ENCODE assay signal across 26 mouse cellular contexts in genomic region chr12:76427546-76427945, GRCm38 (mm10). TPM values are rescaled to one million over a fixed set of nuclear protein-coding genes. Genes with fewer than 3 reads are reported as not detected.
DNase-seq lines count a peak whose midpoint lies in the region; ATAC-seq and TF ChIP-seq lines count a peak whose summit lies in the region.
"Had no signal": no experiment of that assay in that cellular context is flagged by ENCODE, and none has a peak within 500 bp of the region (broad histone marks: within the 10 kb centered on the region; RNA-seq: fewer than 3 reads in every experiment).

No protein-coding gene starts in this region.

- H3K4me1 ChIP-seq in heart, embryonic 13.5 days = peaks cover 17% of the 10 kb centered on the region
- H3K4me1 ChIP-seq in heart, adult 2 months (ENCODE audit: control insufficient read depth, insufficient read depth, low read length) = no peaks in the 10 kb centered on the region
- H3K4me1 ChIP-seq in megakaryocyte, embryonic 14.5 days = 0 out of 2 replicates have a peak, but pooled peaks cover 2% of the 10 kb centered on the region
- no peaks in the 10 kb centered on the region for H3K4me1 ChIP-seq in forebrain, embryonic 11.5 days (replicated peaks; ENCODE audit: control insufficient read depth, insufficient read depth, low read length)
- H3K4me1 ChIP-seq: embryonic facial prominence, embryonic 15.5 days; forebrain, embryonic 15.5 days had no signal

- no peaks in the 10 kb centered on the region for H3K27me3 ChIP-seq in heart, embryonic 13.5 days (replicated peaks)
- H3K27me3 ChIP-seq in heart, adult 2 months (ENCODE audit: control insufficient read depth, insufficient read depth, low read length) = no peaks in the 10 kb centered on the region
- H3K27me3 ChIP-seq in megakaryocyte, embryonic 14.5 days (replicated peaks) = peaks cover 21% of the 10 kb centered on the region
- no peaks in the 10 kb centered on the region for H3K27me3 ChIP-seq in forebrain, embryonic 11.5 days (ENCODE audit: control insufficient read depth, insufficient read depth, low read length)
- H3K27me3 ChIP-seq: embryonic facial prominence, embryonic 15.5 days; forebrain, embryonic 15.5 days; Patski had no signal

- no peak overlapping the region for H3K4me3 ChIP-seq in heart, embryonic 13.5 days
- H3K4me3 ChIP-seq in heart, adult 2 months = no peak overlapping the region
- peak overlapping the region; percentile 46 for H3K4me3 ChIP-seq in megakaryocyte, embryonic 14.5 days (replicated peaks)
- H3K4me3 ChIP-seq in forebrain, embryonic 11.5 days (ENCODE audit: low read depth, low read length) = no peak overlapping the region
- H3K4me3 ChIP-seq: embryonic facial prominence, embryonic 15.5 days; erythroblast, embryonic 14.5 days; forebrain, embryonic 10.5 days; forebrain, embryonic 15.5 days; heart, embryonic 10.5 days had no signal

- WGBS in heart, embryonic 13.5 days = 45% methylated on average over 5 of the region's 5 CpGs
- 50% methylated on average over 5 of the region's 5 CpGs for WGBS in heart, adult 2 months
- 66% methylated on average over 5 of the region's 5 CpGs for WGBS in forebrain, embryonic 11.5 days

- no peaks in the 10 kb centered on the region for H3K36me3 ChIP-seq in heart, embryonic 13.5 days
- H3K36me3 ChIP-seq in heart, adult 2 months (ENCODE audit: control insufficient read depth, insufficient read depth, low read length) = no peaks in the 10 kb centered on the region
- no peaks in the 10 kb centered on the region for H3K36me3 ChIP-seq in megakaryocyte, embryonic 14.5 days (replicated peaks; ENCODE audit: low read length)
- H3K36me3 ChIP-seq in forebrain, embryonic 11.5 days (ENCODE audit: control insufficient read depth, insufficient read depth, low read length) = no peaks in the 10 kb centered on the region
- H3K36me3 ChIP-seq: embryonic facial prominence, embryonic 15.5 days; forebrain, embryonic 10.5 days; forebrain, embryonic 15.5 days; heart, embryonic 10.5 days had no signal

- H3K4me2 ChIP-seq in heart, embryonic 13.5 days = peak overlapping the region; percentile 41
- no peak overlapping the region for H3K4me2 ChIP-seq in forebrain, embryonic 11.5 days (ENCODE audit: low read depth, low read length, severe bottlenecking)
- H3K4me2 ChIP-seq: forebrain, embryonic 15.5 days; hindbrain, embryonic 14.5 days had no signal

- no peak for ATAC-seq in heart, embryonic 13.5 days (ENCODE audit: extremely low read depth, insufficient number of reproducible peaks, low FRiP score, low TSS enrichment)
- ATAC-seq in megakaryocyte, adult 5-6 weeks (ENCODE audit: poor library complexity, severe bottlenecking) = no peak
- ATAC-seq in forebrain, embryonic 11.5 days (replicated peaks; ENCODE audit: low FRiP score) = no peak
- ATAC-seq: activated CD4-positive, CD25-positive, alpha-beta regulatory T cell, adult 4 months; forebrain, embryonic 15.5 days; Patski had no signal

- H3K9me3 ChIP-seq in heart, embryonic 13.5 days = no peaks in the 10 kb centered on the region
- peaks cover 10% of the 10 kb centered on the region; the same call in 1 of the 2 replicates for H3K9me3 ChIP-seq in megakaryocyte, embryonic 14.5 days
- H3K9me3 ChIP-seq in forebrain, embryonic 11.5 days (ENCODE audit: control insufficient read depth, low read length) = no peaks in the 10 kb centered on the region
- H3K9me3 ChIP-seq: embryonic facial prominence, embryonic 15.5 days; forebrain, embryonic 10.5 days; forebrain, embryonic 15.5 days; heart, embryonic 10.5 days had no signal

- no peak for TF ChIP-seq POLR2A in heart, adult 2 months (IDR thresholded peaks at IDR 0.05; ENCODE audit: insufficient read depth, low read depth, low read length)

- H3K9ac ChIP-seq in heart, embryonic 13.5 days = no peak overlapping the region
- no peak overlapping the region for H3K9ac ChIP-seq in heart, adult 2 months (ENCODE audit: low read depth, low read length)
- H3K9ac ChIP-seq in forebrain, embryonic 11.5 days (ENCODE audit: low read length) = no peak overlapping the region
- H3K9ac ChIP-seq: embryonic facial prominence, embryonic 15.5 days; forebrain, embryonic 15.5 days; hindbrain, embryonic 14.5 days had no signal

- H3K27ac ChIP-seq in heart, embryonic 13.5 days (replicated peaks) = no peak overlapping the region
- no peak overlapping the region for H3K27ac ChIP-seq in heart, adult 2 months
- no peak overlapping the region for H3K27ac ChIP-seq in forebrain, embryonic 11.5 days (ENCODE audit: low read depth, low read length)
- H3K27ac ChIP-seq: embryonic facial prominence, embryonic 15.5 days; forebrain, embryonic 10.5 days; forebrain, embryonic 15.5 days; heart, embryonic 10.5 days; hindbrain, embryonic 14.5 days had no signal

- TF ChIP-seq CTCF in heart, adult 2 months (IDR thresholded peaks at IDR 0.05) = no peak

- DNase-seq in adrenal gland, adult 2 months = peak; percentile 56
- no peak for DNase-seq in adrenal gland, adult 8-10 months
- DNase-seq in heart, adult 2 months = no peak
- peak; percentile 35 for DNase-seq in adrenal gland, postnatal 14 days
- no peak for DNase-seq in forebrain, embryonic 11.5 days (ENCODE audit: low spot score)
- DNase-seq: cerebellum, adult 11-12 months; cerebellum, adult 9-10 months; cerebellum, postnatal 25 days; gastrocnemius, postnatal 36 days; heart, adult 11 months; heart, postnatal 10 days; kidney, adult 11 months; kidney, adult 9 months had no signal

- H3K79me2 ChIP-seq in heart, adult 2 months (replicated peaks; ENCODE audit: control insufficient read depth, insufficient read depth, low read length) = no peaks in the 10 kb centered on the region

- intact Hi-C loops in heart, adult 2 months (cut with DNase I) = no loop called here

- no peak for TF ChIP-seq EP300 in heart, adult 2 months (IDR thresholded peaks at IDR 0.05; ENCODE audit: insufficient read depth, low read depth, low read length)

RNA-seq across cellular contexts. Expression of gene Ppp1r36, which starts 10.2 kb away (rescaled TPM):
- under 1 TPM; 0.23 to 0.24 TPM for total RNA-seq in adrenal gland, adult 2 months (2021)
- polyA plus RNA-seq in adrenal gland, adult 2 months (2012; rRNA removed) = not detected in 2 replicates
- total RNA-seq in adrenal gland, adult 8-10 months (2022) = under 1 TPM; 0.15 to 0.24 (median 0.23) TPM
- 2.0 and 3.1 TPM in 2 replicates for polyA plus RNA-seq in heart, embryonic 13.5 days (2015; fragmentation: Nextera tagmentation; extraction: Ambion mirVana)
- under 1 TPM; 0.14 to 0.16 TPM for total RNA-seq in heart, adult 2 months (2021)
- 0.09 and 0.41 TPM in 2 replicates for polyA plus RNA-seq in heart, adult 2 months (2012; rRNA removed)
- not detected in 2 replicates for polyA plus RNA-seq in megakaryocyte, embryonic 14.5 days (2012; ENCODE audit: insufficient read depth, low replicate concordance)
- 0.58 TPM in 1 of 2 replicates, not detected in the other for total RNA-seq in megakaryocyte, adult 5-6 weeks (2015)
- 0.18 TPM in 1 of 2 replicates, not detected in the other for total RNA-seq in megakaryocyte, adult 5-6 weeks (2017)
- total RNA-seq in adrenal gland, postnatal 14 days (2021) = 0.34 TPM in 1 of 2 replicates, not detected in the other
- 0.35 and 0.56 TPM in 2 replicates for polyA plus RNA-seq in forebrain, embryonic 11.5 days (2014; fragmentation: Nextera tagmentation; extraction: Ambion mirVana)
- total RNA-seq: gastrocnemius, adult 8-10 months; gastrocnemius, postnatal 36 days had no signal
- polyA plus RNA-seq: activated CD4-positive, CD25-positive, alpha-beta regulatory T cell, adult 4 months; C2C12; erythroblast, embryonic 14.5 days; Patski had no signal

RNA-seq across cellular contexts. Expression of gene Hspa2, which starts 23.6 kb away (rescaled TPM):
- 10 to 100 TPM; 18.7 to 23.8 TPM for total RNA-seq in adrenal gland, adult 2 months (2021)
- polyA plus RNA-seq in adrenal gland, adult 2 months (2012; rRNA removed) = 15.9 and 21.3 TPM in 2 replicates
- 10 to 100 TPM; 19.1 to 25.6 (median 22.9) TPM for total RNA-seq in adrenal gland, adult 8-10 months (2022)
- 15.1 and 15.5 TPM in 2 replicates for polyA plus RNA-seq in heart, embryonic 13.5 days (2015; fragmentation: Nextera tagmentation; extraction: Ambion mirVana)
- total RNA-seq in heart, adult 2 months (2021) = 1 to 10 TPM; 5.0 to 5.1 TPM
- 6.6 and 7.7 TPM in 2 replicates for polyA plus RNA-seq in heart, adult 2 months (2012; rRNA removed)
- 2.9 and 5.8 TPM in 2 replicates for polyA plus RNA-seq in megakaryocyte, embryonic 14.5 days (2012; ENCODE audit: insufficient read depth, low replicate concordance)
- total RNA-seq in megakaryocyte, adult 5-6 weeks (2015) = 1.3 and 2.2 TPM in 2 replicates
- total RNA-seq in megakaryocyte, adult 5-6 weeks (2017) = 4.8 and 6.7 TPM in 2 replicates
- 21.9 and 23.3 TPM in 2 replicates for total RNA-seq in adrenal gland, postnatal 14 days (2021)
- polyA plus RNA-seq in forebrain, embryonic 11.5 days (2014; fragmentation: Nextera tagmentation; extraction: Ambion mirVana) = 4.4 and 4.5 TPM in 2 replicates

RNA-seq across cellular contexts. Expression of gene Zbtb1, which starts 57.5 kb away (rescaled TPM):
- 1 to 10 TPM; 5.0 to 5.5 TPM for total RNA-seq in adrenal gland, adult 2 months (2021)
- 2.3 and 2.4 TPM in 2 replicates for polyA plus RNA-seq in adrenal gland, adult 2 months (2012; rRNA removed)
- 1 to 10 TPM; 5.7 to 7.4 (median 6.7) TPM for total RNA-seq in adrenal gland, adult 8-10 months (2022)
- polyA plus RNA-seq in heart, embryonic 13.5 days (2015; fragmentation: Nextera tagmentation; extraction: Ambion mirVana) = 6.3 and 6.4 TPM in 2 replicates
- 1 to 10 TPM; 3.0 to 3.9 TPM for total RNA-seq in heart, adult 2 months (2021)
- 1.1 and 2.3 TPM in 2 replicates for polyA plus RNA-seq in heart, adult 2 months (2012; rRNA removed)
- 0.79 and 4.7 TPM in 2 replicates for polyA plus RNA-seq in megakaryocyte, embryonic 14.5 days (2012; ENCODE audit: insufficient read depth, low replicate concordance)
- 8.9 and 11.7 TPM in 2 replicates for total RNA-seq in megakaryocyte, adult 5-6 weeks (2015)
- 9.1 and 10.1 TPM in 2 replicates for total RNA-seq in megakaryocyte, adult 5-6 weeks (2017)
- 6.4 and 7.0 TPM in 2 replicates for total RNA-seq in adrenal gland, postnatal 14 days (2021)
- 8.2 and 8.8 TPM in 2 replicates for polyA plus RNA-seq in forebrain, embryonic 11.5 days (2014; fragmentation: Nextera tagmentation; extraction: Ambion mirVana)

RNA-seq across cellular contexts. Expression of gene Zbtb25, which starts 58.1 kb away (rescaled TPM):
- 1 to 10 TPM; 6.9 to 9.4 TPM for total RNA-seq in adrenal gland, adult 2 months (2021)
- 4.9 and 6.0 TPM in 2 replicates for polyA plus RNA-seq in adrenal gland, adult 2 months (2012; rRNA removed)
- 10 to 100 TPM in 3 of 4 experiments, 1 to 10 TPM in 1; 8.5 to 14.1 (median 10.7) TPM for total RNA-seq in adrenal gland, adult 8-10 months (2022)
- 11.8 and 13.2 TPM in 2 replicates for polyA plus RNA-seq in heart, embryonic 13.5 days (2015; fragmentation: Nextera tagmentation; extraction: Ambion mirVana)
- total RNA-seq in heart, adult 2 months (2021) = 1 to 10 TPM; 6.8 to 7.9 TPM
- polyA plus RNA-seq in heart, adult 2 months (2012; rRNA removed) = 6.0 and 13.4 TPM in 2 replicates
- 2.4 and 7.2 TPM in 2 replicates for polyA plus RNA-seq in megakaryocyte, embryonic 14.5 days (2012; ENCODE audit: insufficient read depth, low replicate concordance)
- total RNA-seq in megakaryocyte, adult 5-6 weeks (2015) = 11.9 and 13.5 TPM in 2 replicates
- total RNA-seq in megakaryocyte, adult 5-6 weeks (2017) = 7.2 and 9.2 TPM in 2 replicates
- 7.3 and 9.1 TPM in 2 replicates for total RNA-seq in adrenal gland, postnatal 14 days (2021)
- 19.8 and 23.0 TPM in 2 replicates for polyA plus RNA-seq in forebrain, embryonic 11.5 days (2014; fragmentation: Nextera tagmentation; extraction: Ambion mirVana)

Comparison
In these comparisons a context has a peak if more than half of its experiments do, and no peak if none do; other contexts are left out.
1. DNase-seq: peak in adrenal gland, adult 2 months (single experiment) and adrenal gland, postnatal 14 days (single experiment); none in adrenal gland, adult 8-10 months (single experiment), heart, adult 2 months (0 of 2) and forebrain, embryonic 11.5 days (single experiment).